ENCODE assay signal across 8 mouse cellular contexts in genomic region chr11:115163568-115164150, GRCm38 (mm10). TPM values are rescaled to one million over a fixed set of nuclear protein-coding genes. Genes with fewer than 3 reads are reported as not detected.
DNase-seq lines count a peak whose midpoint lies in the region; ATAC-seq lines count a peak whose summit lies in the region.

No protein-coding gene starts in this region.

- H3K4me2 ChIP-seq in heart, embryonic 12.5 days: peak overlapping the region; percentile 96
- H3K4me2 ChIP-seq in midbrain, embryonic 11.5 days: peak overlapping the region; percentile 95

- WGBS in heart, embryonic 12.5 days: under 1% methylated on average over 47 of the region's 47 CpGs
- under 1% methylated on average over 47 of the region's 47 CpGs for WGBS in midbrain, embryonic 11.5 days

- peak overlapping the region; percentile 78 for H3K4me3 ChIP-seq in heart, embryonic 12.5 days
- H3K4me3 ChIP-seq in midbrain, embryonic 11.5 days (ENCODE audit: low read depth, low read length): peak overlapping the region; percentile 62

- ATAC-seq in heart, embryonic 12.5 days (ENCODE audit: insufficient number of reproducible peaks, low FRiP score): peak; percentile 2; the same call in 1 of the 2 replicates
- peak; percentile 34 for ATAC-seq in midbrain, embryonic 11.5 days (ENCODE audit: low FRiP score)

- peak overlapping the region; percentile 74 for H3K9ac ChIP-seq in heart, embryonic 12.5 days
- peak overlapping the region; percentile 64 for H3K9ac ChIP-seq in midbrain, embryonic 11.5 days (ENCODE audit: low read length)

- peak overlapping the region; percentile 28; the same call in 1 of the 2 replicates for H3K27ac ChIP-seq in heart, embryonic 12.5 days (ENCODE audit: poor library complexity, severe bottlenecking)
- no peak overlapping the region for H3K27ac ChIP-seq in midbrain, embryonic 11.5 days (ENCODE audit: low read depth, low read length)

- H3K4me1 ChIP-seq in heart, embryonic 12.5 days (replicated peaks): peaks cover 36% of the 10 kb centered on the region
- H3K4me1 ChIP-seq in midbrain, embryonic 11.5 days (ENCODE audit: control insufficient read depth, insufficient read depth, low read length): peaks cover 22% of the 10 kb centered on the region

- DNase-seq in heart, postnatal 25 days (ENCODE audit: low spot score): no peak
- peak; percentile 45 for DNase-seq in adipocyte (ENCODE audit: low spot score)
- DNase-seq in forelimb bud, embryonic 11.5 days (ENCODE audit: low read depth, low spot score): peak; percentile 37
- peak; percentile 38 to 60 for DNase-seq in kidney, postnatal 25 days
- DNase-seq in midbrain, embryonic 11.5 days (ENCODE audit: low spot score, missing footprints): no peak
- DNase-seq in thymus, postnatal 25 days: peak; percentile 82
- no peak for DNase-seq in yolk sac, embryonic 10.5 days (ENCODE audit: low spot score)

- H3K27me3 ChIP-seq in heart, embryonic 12.5 days (replicated peaks): no peaks in the 10 kb centered on the region
- H3K27me3 ChIP-seq in midbrain, embryonic 11.5 days (ENCODE audit: control insufficient read depth, insufficient read depth, low read length): peaks cover 16% of the 10 kb centered on the region

- intact Hi-C loops in heart, postnatal 25 days (cut with DNase I): no loop called here

- no peaks in the 10 kb centered on the region for H3K36me3 ChIP-seq in heart, embryonic 12.5 days
- no peaks in the 10 kb centered on the region for H3K36me3 ChIP-seq in midbrain, embryonic 11.5 days (ENCODE audit: control insufficient read depth, insufficient read depth, low read length)

- H3K9me3 ChIP-seq in heart, embryonic 12.5 days (replicated peaks): no peaks in the 10 kb centered on the region
- no peaks in the 10 kb centered on the region for H3K9me3 ChIP-seq in midbrain, embryonic 11.5 days (ENCODE audit: control insufficient read depth, low read length)

RNA-seq across cellular contexts. Expression of gene Slc9a3r1, which starts 0.5 kb away (rescaled TPM):
- 21.0 and 22.2 TPM in 2 replicates for polyA plus RNA-seq in heart, embryonic 12.5 days (2016; fragmentation: Nextera tagmentation; extraction: Ambion mirVana)
- total RNA-seq in heart, postnatal 25 days (2021): 10 to 100 TPM; 10.1 to 12.9 TPM
- 26.8 and 32.0 TPM in 2 replicates for polyA plus RNA-seq in midbrain, embryonic 11.5 days (2014; fragmentation: Nextera tagmentation; extraction: Ambion mirVana)

RNA-seq across cellular contexts. Expression of gene Tmem104, which starts 23.6 kb away (rescaled TPM):
- polyA plus RNA-seq in heart, embryonic 12.5 days (2016; fragmentation: Nextera tagmentation; extraction: Ambion mirVana): 8.4 TPM in 2 replicates
- 10 to 100 TPM; 10.0 to 10.5 TPM for total RNA-seq in heart, postnatal 25 days (2021)
- polyA plus RNA-seq in midbrain, embryonic 11.5 days (2014; fragmentation: Nextera tagmentation; extraction: Ambion mirVana): 6.2 and 9.2 TPM in 2 replicates

RNA-seq across cellular contexts. Expression of gene Nat9, which starts 24.0 kb away (rescaled TPM):
- 13.1 and 13.3 TPM in 2 replicates for polyA plus RNA-seq in heart, embryonic 12.5 days (2016; fragmentation: Nextera tagmentation; extraction: Ambion mirVana)
- 10 to 100 TPM; 19.3 to 23.0 TPM for total RNA-seq in heart, postnatal 25 days (2021)
- polyA plus RNA-seq in midbrain, embryonic 11.5 days (2014; fragmentation: Nextera tagmentation; extraction: Ambion mirVana): 17.7 and 19.2 TPM in 2 replicates

RNA-seq across cellular contexts. Expression of gene Cd300lf, which starts 29.9 kb away (rescaled TPM):
- 0.09 and 0.10 TPM in 2 replicates for polyA plus RNA-seq in heart, embryonic 12.5 days (2016; fragmentation: Nextera tagmentation; extraction: Ambion mirVana)
- total RNA-seq in heart, postnatal 25 days (2021): under 1 TPM in 1 of 2 experiments, not detected in 1; 0.28 TPM
- polyA plus RNA-seq in midbrain, embryonic 11.5 days (2014; fragmentation: Nextera tagmentation; extraction: Ambion mirVana): not detected in 2 replicates

Comparison
In these comparisons a context has a peak if more than half of its experiments do, and no peak if none do; other contexts are left out.
1. DNase-seq: peak in adipocyte (single experiment), forelimb bud, embryonic 11.5 days (single experiment), kidney, postnatal 25 days (2 of 2) and thymus, postnatal 25 days (single experiment); none in heart, postnatal 25 days (single experiment), midbrain, embryonic 11.5 days (single experiment) and yolk sac, embryonic 10.5 days (single experiment).